Mouse (Mus musculus) hindbrain, embryonic 13.5 days (tissue): ENCODE results near the gene Arhgap15. TPM values are rescaled to one million over a fixed set of nuclear protein-coding genes. Genes with fewer than 3 reads are reported as not detected.
A peak's percentile ranks its signal among the peaks of the same experiment; 100 is the strongest.

Experiments used
- ATAC-seq: fragments of 200-750 bp; cut with Nextera tagmentation; 2 replicates; pipeline ENCODE4 v1.8.0; 2017; ENCODE audit warnings: moderate TSS enrichment; ENCODE audit not compliant: low FRiP score
- H3K27ac ChIP-seq: fragments of 300-500 bp; sonication (generic); 2 replicates; pipeline ENCODE4 v1.5.1; 2015; ENCODE audit warnings: inconsistent platforms, mild to moderate bottlenecking, moderate library complexity
- H3K27me3 ChIP-seq: fragments of 300-500 bp; sonication (generic); 2 replicates; pipeline ENCODE4 v1.6.1; 2015; ENCODE audit warnings: mild to moderate bottlenecking, inconsistent platforms
- H3K36me3 ChIP-seq: fragments of 300-500 bp; sonication (generic); 2 replicates; pipeline ENCODE4 v1.6.1; 2015; ENCODE audit warnings: mild to moderate bottlenecking, inconsistent platforms
- H3K4me1 ChIP-seq: fragments of 300-500 bp; sonication (generic); replicated peaks from 2 replicates; pipeline ENCODE4 v1.6.1; 2015; ENCODE audit warnings: inconsistent platforms
- H3K4me2 ChIP-seq: fragments of 300-500 bp; sonication (generic); 2 replicates; pipeline ENCODE4 v1.6.1; 2015; ENCODE audit warnings: inconsistent platforms, mild to moderate bottlenecking, moderate library complexity
- H3K4me3 ChIP-seq: fragments of 300-500 bp; sonication (generic); 2 replicates; pipeline ENCODE4 v1.5.1; 2015; ENCODE audit warnings: mild to moderate bottlenecking, inconsistent platforms
- H3K9ac ChIP-seq: fragments of 300-500 bp; sonication (generic); 2 replicates; pipeline ENCODE4 v1.6.1; 2015; ENCODE audit warnings: mild to moderate bottlenecking, inconsistent platforms
- H3K9me3 ChIP-seq: fragments of 300-500 bp; sonication (generic); 2 replicates; pipeline ENCODE4 v1.6.1; 2016; ENCODE audit warnings: inconsistent platforms
- WGBS: fragments of 180-500 bp; shearing (Covaris S2); methylation state at CpG from one replicate; pipeline ENCODE4 v1.1.7; 2015; 5-methylcytosine and 5-hydroxymethylcytosine counted together
- polyA plus RNA-seq: library from polyadenylated mRNA; unstranded; fragments of >200 nt; fragmentation: Nextera tagmentation; extraction: Ambion mirVana; gene quantifications from 2 replicates; pipeline ENCODE4 v1.2.1, GENCODE M21; 2015

Arhgap15 gene
- polyA plus RNA-seq, 1 experiment from 2014 or later, result 2.8 TPM

- H3K4me1 ChIP-seq, result no peaks in the 10 kb centered on the region
- no peak for ATAC-seq
- 55% methylated on average over 4 of the region's 4 CpGs for WGBS
- no peaks in the 10 kb centered on the region for H3K27me3 ChIP-seq
- H3K4me2 ChIP-seq, result no peak overlapping the region
- H3K36me3 ChIP-seq, result no peaks in the 10 kb centered on the region
- H3K27ac ChIP-seq, result no peak overlapping the region
- H3K4me3 ChIP-seq, result no peak overlapping the region
- no peaks in the 10 kb centered on the region for H3K9me3 ChIP-seq
- no peak overlapping the region for H3K9ac ChIP-seq
Measured at GRCm38 (mm10) chr2:43968581-43968980, 220.0 kb downstream of the Arhgap15 start.

GRCm38 (mm10) chr2:43977732-43978131, 229.1 kb downstream of the Arhgap15 start:
- ATAC-seq, result peak; percentile 46; the same call in 1 of the 2 replicates
- H3K27ac ChIP-seq, result 0 out of 2 replicates have a peak overlapping the region, but pooled peaks have one; percentile 1

GRCm38 (mm10) chr2:43978177-43979013, 229.8 kb downstream of the Arhgap15 start:
- ATAC-seq, result peak; percentile 74
- Histone ChIP-seq H3K9ac (no peak overlapping the region; the same call in 1 of the 2 replicates), H3K36me3 (no peaks in the 10 kb centered on the region), H3K4me3 (no peak overlapping the region), H3K4me2 (0 out of 2 replicates have a peak overlapping the region, but pooled peaks have one; percentile 0), H3K27me3 (no peaks in the 10 kb centered on the region), H3K4me1 (no peaks in the 10 kb centered on the region), H3K9me3 (no peaks in the 10 kb centered on the region), H3K27ac (peak overlapping the region; percentile 30; the same call in 1 of the 2 replicates)
- 56% methylated on average over 13 of the region's 13 CpGs for WGBS

More at GRCm38 (mm10) chr2:43977732-43978131, 229.1 kb downstream of the Arhgap15 start:
- no peaks in the 10 kb centered on the region for H3K36me3 ChIP-seq
- H3K9me3 ChIP-seq, result no peaks in the 10 kb centered on the region
- no peak overlapping the region for H3K4me3 ChIP-seq
- H3K4me1 ChIP-seq, result no peaks in the 10 kb centered on the region
- H3K9ac ChIP-seq, result no peak overlapping the region
- no peaks in the 10 kb centered on the region for H3K27me3 ChIP-seq
- peak overlapping the region; percentile 4; the same call in 1 of the 2 replicates for H3K4me2 ChIP-seq
- WGBS, result 69% methylated on average over 11 of the region's 11 CpGs

DNA sequence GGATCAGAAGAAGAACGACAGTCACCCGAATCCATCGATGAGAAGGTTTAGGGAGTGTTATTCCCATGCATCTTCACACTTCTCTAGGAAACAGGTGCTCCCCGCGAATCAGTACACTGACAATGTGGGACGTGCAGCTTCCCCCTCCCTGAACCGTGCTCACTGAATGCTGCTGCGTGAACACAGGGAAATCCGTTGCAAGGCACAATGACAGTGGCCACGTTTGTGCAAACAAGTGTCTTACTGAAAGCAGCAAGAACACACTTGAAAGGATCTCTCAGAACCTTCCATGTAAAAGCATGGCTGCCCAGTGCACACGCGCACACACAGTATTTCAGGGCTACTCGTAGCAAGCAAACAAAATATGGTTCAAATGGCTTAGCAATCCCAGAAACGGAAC, 237.4 kb downstream of the Arhgap15 start:
- no peaks in the 10 kb centered on the region for H3K36me3 ChIP-seq
- 77% methylated on average over 14 of the region's 14 CpGs for WGBS
- no peak overlapping the region for H3K4me2 ChIP-seq
- no peaks in the 10 kb centered on the region for H3K9me3 ChIP-seq
- H3K4me1 ChIP-seq, result peaks cover 6% of the 10 kb centered on the region; the same call in 1 of the 2 replicates
- no peak overlapping the region for H3K4me3 ChIP-seq
- ATAC-seq, result no peak
- H3K27me3 ChIP-seq, result no peaks in the 10 kb centered on the region
- no peak overlapping the region for H3K27ac ChIP-seq
- no peak overlapping the region for H3K9ac ChIP-seq

DNA sequence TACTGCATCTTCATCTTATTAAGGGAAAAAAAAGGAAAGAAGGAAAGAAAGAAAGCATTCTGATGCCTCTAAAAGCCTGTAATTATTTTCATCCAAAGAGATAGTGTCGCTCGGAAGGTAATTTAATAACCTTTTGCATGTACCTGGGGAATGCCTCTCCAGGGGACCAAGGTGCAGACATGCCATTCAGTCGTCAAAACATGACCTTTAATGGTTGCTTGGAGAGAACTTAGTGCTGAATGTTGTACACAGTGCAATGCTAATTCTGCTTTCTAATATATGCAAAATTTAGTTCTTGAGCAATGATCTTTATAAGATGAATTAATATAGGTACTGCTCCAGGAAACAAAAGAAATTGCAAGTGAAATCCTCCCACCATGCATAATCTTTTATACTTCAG, 239.3 kb downstream of the Arhgap15 start:
- Histone ChIP-seq H3K9me3 (no peaks in the 10 kb centered on the region), H3K4me2 (no peak overlapping the region), H3K27ac (no peak overlapping the region), H3K4me3 (no peak overlapping the region), H3K36me3 (no peaks in the 10 kb centered on the region), H3K27me3 (no peaks in the 10 kb centered on the region), H3K9ac (no peak overlapping the region), H3K4me1 (peaks cover 6% of the 10 kb centered on the region; the same call in 1 of the 2 replicates)
- 47% methylated on average over 3 of the region's 3 CpGs for WGBS
- no peak for ATAC-seq

DNA sequence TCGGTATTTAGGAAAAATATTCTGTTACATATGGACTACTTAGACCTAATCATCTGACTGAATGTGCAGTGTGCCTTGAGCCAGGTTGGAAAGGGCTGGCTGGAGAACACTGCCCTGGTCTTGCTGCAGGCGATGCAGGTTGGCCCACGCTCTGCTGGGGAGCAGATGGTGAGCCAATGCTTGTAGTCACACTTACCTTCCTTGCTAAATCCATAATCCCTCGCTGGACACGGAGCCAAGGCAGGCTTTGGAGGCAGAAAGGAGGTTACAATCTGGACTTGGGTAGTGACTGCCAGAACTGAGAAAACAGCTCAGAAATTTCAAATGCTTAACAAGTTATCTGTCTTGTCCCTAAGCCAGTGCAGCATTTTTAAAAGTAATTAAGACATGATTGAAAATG, 241.2 kb downstream of the Arhgap15 start:
- H3K27ac ChIP-seq, result peak overlapping the region; percentile 18; the same call in 1 of the 2 replicates
- no peaks in the 10 kb centered on the region for H3K9me3 ChIP-seq
- no peak overlapping the region for H3K9ac ChIP-seq
- no peak overlapping the region for H3K4me2 ChIP-seq
- H3K36me3 ChIP-seq, result no peaks in the 10 kb centered on the region
- ATAC-seq, result 0 out of 2 replicates have a peak, but pooled peaks have one; percentile 46
- no peaks in the 10 kb centered on the region for H3K27me3 ChIP-seq
- no peak overlapping the region for H3K4me3 ChIP-seq
- WGBS, result 57% methylated on average over 5 of the region's 5 CpGs
- H3K4me1 ChIP-seq, result peaks cover 6% of the 10 kb centered on the region; the same call in 1 of the 2 replicates

- 92% methylated on average over 7 of the region's 7 CpGs for WGBS
- no peaks in the 10 kb centered on the region for H3K27me3 ChIP-seq
- no peak overlapping the region for H3K4me2 ChIP-seq
- ATAC-seq, result no peak
- H3K36me3 ChIP-seq, result no peaks in the 10 kb centered on the region
- no peak overlapping the region for H3K4me3 ChIP-seq
- H3K9me3 ChIP-seq, result no peaks in the 10 kb centered on the region
- peaks cover 6% of the 10 kb centered on the region; the same call in 1 of the 2 replicates for H3K4me1 ChIP-seq
- H3K27ac ChIP-seq, result no peak overlapping the region
- no peak overlapping the region for H3K9ac ChIP-seq
Measured at GRCm38 (mm10) chr2:43992510-43992909, 243.9 kb downstream of the Arhgap15 start.

- no peak overlapping the region for H3K4me2 ChIP-seq
- H3K9ac ChIP-seq, result no peak overlapping the region
- H3K27ac ChIP-seq, result no peak overlapping the region
- no peaks in the 10 kb centered on the region for H3K9me3 ChIP-seq
- WGBS, result 71% methylated on average over 1 of the region's 1 CpGs
- H3K4me1 ChIP-seq, result no peaks in the 10 kb centered on the region
- no peaks in the 10 kb centered on the region for H3K36me3 ChIP-seq
- H3K4me3 ChIP-seq, result no peak overlapping the region
- no peak for ATAC-seq
- H3K27me3 ChIP-seq, result no peaks in the 10 kb centered on the region
Measured at GRCm38 (mm10) chr2:44002454-44002853, 253.8 kb downstream of the Arhgap15 start.

DNA sequence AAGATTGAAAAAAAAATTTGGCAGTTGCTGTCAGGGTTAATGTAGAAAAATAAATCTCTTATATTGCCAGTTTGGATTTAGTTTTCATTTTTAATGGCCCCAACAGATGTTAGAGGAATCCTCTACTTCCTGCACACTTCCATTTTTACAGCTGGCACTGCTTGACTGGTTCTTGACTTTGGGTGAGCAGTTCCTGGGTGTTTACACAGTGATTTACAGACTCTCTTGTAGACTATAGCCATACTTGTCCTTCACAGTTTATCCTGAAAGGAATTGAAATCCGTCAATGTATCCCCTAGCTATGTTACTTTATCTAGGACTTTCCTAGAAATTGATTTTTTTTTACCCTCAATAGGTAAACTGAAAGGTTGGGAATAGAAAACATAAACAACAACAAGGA, 261.6 kb downstream of the Arhgap15 start:
- WGBS, result 91% methylated on average over 1 of the region's 1 CpGs
- Histone ChIP-seq H3K9me3 (no peaks in the 10 kb centered on the region), H3K4me2 (no peak overlapping the region), H3K27me3 (no peaks in the 10 kb centered on the region), H3K4me1 (no peaks in the 10 kb centered on the region), H3K36me3 (no peaks in the 10 kb centered on the region), H3K4me3 (no peak overlapping the region), H3K9ac (no peak overlapping the region), H3K27ac (no peak overlapping the region)
- ATAC-seq, result no peak

DNA sequence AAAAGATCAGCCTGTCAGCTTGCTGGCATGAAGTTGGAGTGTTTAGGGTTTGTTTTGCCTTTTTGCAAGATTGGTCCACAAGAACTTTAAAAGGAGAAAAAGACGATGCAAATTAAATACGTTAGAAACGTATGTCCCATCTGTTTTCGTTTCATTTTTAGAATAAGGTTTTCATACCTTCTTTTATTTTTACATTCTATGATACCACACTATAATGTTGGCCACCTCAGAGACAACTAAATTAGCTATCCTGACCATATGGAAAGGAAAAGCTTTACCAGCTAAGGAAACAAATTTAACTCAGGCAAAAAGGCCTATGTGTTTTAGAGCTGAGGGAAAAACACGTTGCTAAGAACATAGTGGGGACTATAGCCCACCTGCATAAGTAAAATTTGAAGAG, 264.8 kb downstream of the Arhgap15 start:
- 92% methylated on average over 5 of the region's 5 CpGs for WGBS
- H3K27ac ChIP-seq, result no peak overlapping the region
- no peak overlapping the region for H3K4me2 ChIP-seq
- H3K4me1 ChIP-seq, result peaks cover 11% of the 10 kb centered on the region
- H3K9ac ChIP-seq, result no peak overlapping the region
- no peaks in the 10 kb centered on the region for H3K27me3 ChIP-seq
- H3K36me3 ChIP-seq, result no peaks in the 10 kb centered on the region
- no peak for ATAC-seq
- no peak overlapping the region for H3K4me3 ChIP-seq
- H3K9me3 ChIP-seq, result no peaks in the 10 kb centered on the region

DNA sequence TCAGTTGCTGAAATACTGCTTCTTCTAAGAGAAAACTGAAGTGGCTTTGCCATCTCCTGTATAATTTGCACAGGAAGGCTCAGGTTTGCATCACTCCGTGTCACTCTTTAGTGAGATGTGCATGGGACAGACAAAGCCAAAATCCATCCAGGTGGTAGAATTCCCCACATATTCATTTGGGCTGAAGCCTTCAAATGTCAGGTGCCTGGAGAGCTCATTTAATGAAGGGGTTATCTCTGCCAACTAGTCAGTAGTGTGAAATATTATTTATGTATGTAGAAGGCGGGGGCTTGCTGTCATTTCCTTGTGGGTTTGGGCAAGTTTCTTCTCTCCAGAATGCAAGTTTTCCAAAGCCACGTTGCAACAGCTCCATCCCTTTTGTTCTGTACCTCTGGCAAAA, 268.1 kb downstream of the Arhgap15 start:
- Histone ChIP-seq H3K4me1 (peaks cover 11% of the 10 kb centered on the region), H3K4me3 (no peak overlapping the region), H3K4me2 (no peak overlapping the region), H3K36me3 (no peaks in the 10 kb centered on the region), H3K27ac (no peak overlapping the region), H3K9ac (no peak overlapping the region), H3K9me3 (no peaks in the 10 kb centered on the region), H3K27me3 (no peaks in the 10 kb centered on the region)
- ATAC-seq, result no peak
- WGBS, result 64% methylated on average over 3 of the region's 3 CpGs

DNA sequence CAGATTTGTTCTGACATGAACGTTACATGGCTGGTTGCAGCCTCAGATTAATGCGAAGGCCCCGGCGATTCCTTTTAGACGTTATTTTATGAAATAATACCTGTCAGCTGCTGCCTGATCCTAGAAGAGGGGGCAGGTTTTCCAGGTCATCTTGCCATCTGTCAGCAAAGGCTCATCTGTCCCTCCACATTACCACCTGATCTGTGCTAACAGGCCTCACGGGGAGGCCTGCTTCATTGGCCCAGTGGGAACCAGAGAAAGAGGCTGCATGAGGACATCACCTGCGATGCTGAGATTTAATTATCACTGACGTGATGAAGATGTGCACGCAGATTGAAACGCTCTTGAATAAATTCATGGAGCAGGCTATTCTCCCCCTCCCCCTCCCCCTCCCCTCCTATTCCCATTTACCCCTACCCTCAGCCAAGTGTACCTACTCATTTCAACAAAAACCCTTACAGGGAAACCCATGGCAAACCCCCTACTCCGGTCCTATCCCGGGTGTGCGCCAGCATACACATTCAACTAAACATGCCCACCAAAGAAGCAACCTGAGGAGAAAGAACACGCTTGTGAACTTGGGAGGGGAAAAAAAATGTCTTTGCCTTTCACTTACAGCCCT, 268.9 kb downstream of the Arhgap15 start:
- H3K4me3 ChIP-seq, result no peak overlapping the region
- ATAC-seq, result peak; percentile 80
- H3K4me2 ChIP-seq, result no peak overlapping the region
- WGBS, result 50% methylated on average over 14 of the region's 14 CpGs
- H3K9me3 ChIP-seq, result no peaks in the 10 kb centered on the region
- no peak overlapping the region for H3K9ac ChIP-seq
- peak overlapping the region; percentile 13; the same call in 1 of the 2 replicates for H3K27ac ChIP-seq
- H3K36me3 ChIP-seq, result no peaks in the 10 kb centered on the region
- H3K4me1 ChIP-seq, result peaks cover 11% of the 10 kb centered on the region
- no peaks in the 10 kb centered on the region for H3K27me3 ChIP-seq
